Mouse (Mus musculus) C2C12 (cell line): ENCODE measurements around the gene Anks1b. TPM values are rescaled to one million over a fixed set of nuclear protein-coding genes. Genes with fewer than 3 reads are reported as not detected.

Source experiments
- H3K27me3 ChIP-seq: one replicate; pipeline ENCODE4 v1.6.1; 2011; ENCODE audit not compliant: control insufficient read depth, insufficient read depth, insufficient read length
- H3K36me3 ChIP-seq: one replicate; pipeline ENCODE4 v1.6.1; 2011; ENCODE audit not compliant: control insufficient read depth, insufficient read depth
- H3K4me3 ChIP-seq: one replicate; pipeline ENCODE4 v1.5.1; 2011; ENCODE audit warnings: mild to moderate bottlenecking, control low read depth; ENCODE audit not compliant: poor library complexity, insufficient read depth, severe bottlenecking
- H3K79me2 ChIP-seq: one replicate; pipeline ENCODE4 v1.6.1; 2011; ENCODE audit not compliant: control insufficient read depth, insufficient read depth
- H3K79me3 ChIP-seq: one replicate; pipeline ENCODE4 v1.6.1; 2011; ENCODE audit warnings: low read depth, control low read depth
- H3ac ChIP-seq: one replicate; pipeline ENCODE3; 2011; ENCODE audit warnings: low read depth; ENCODE audit not compliant: control insufficient read depth, insufficient read length
- CEBPB ChIP-seq: IDR thresholded peaks from one replicate; pipeline ENCODE4 v1.6.1; 2011; ENCODE audit warnings: low read depth, mild to moderate bottlenecking, control low read depth, moderate library complexity
- CTCF ChIP-seq: IDR thresholded peaks from one replicate; pipeline ENCODE4 v1.5.1; 2011; ENCODE audit not compliant: control insufficient read depth, insufficient read depth, insufficient read length
- FOSL1 ChIP-seq: IDR thresholded peaks from one replicate; pipeline ENCODE4 v1.8.0; 2011; ENCODE audit warnings: mild to moderate bottlenecking, low read length; ENCODE audit not compliant: poor library complexity, insufficient read depth, severe bottlenecking
- MAX ChIP-seq: IDR thresholded peaks from one replicate; pipeline ENCODE4 v1.6.1; 2011; ENCODE audit warnings: mild to moderate bottlenecking, control low read depth
- MYOD1 ChIP-seq: IDR thresholded peaks from one replicate; pipeline ENCODE4 v1.6.1; 2011; ENCODE audit warnings: low read depth; ENCODE audit not compliant: control insufficient read depth, insufficient read length
- MYOG ChIP-seq: IDR thresholded peaks from one replicate; pipeline ENCODE4 v1.6.1; 2011; ENCODE audit not compliant: control insufficient read depth, insufficient read length; ENCODE audit errors: extremely low read depth
- USF1 ChIP-seq: IDR thresholded peaks from one replicate; pipeline ENCODE4 v1.6.1; 2011; ENCODE audit warnings: low read depth, mild to moderate bottlenecking, control low read depth, moderate library complexity
- polyA plus RNA-seq: library from polyadenylated mRNA; unstranded; fragments of >200 nt; fragmentation: generic; extraction: Trizol; gene quantifications from one replicate; pipeline ENCODE4 v1.2.1, GENCODE M21; 2012; ENCODE audit warnings: missing spikeins

The Anks1b gene
- polyA plus RNA-seq, 1 experiment, result 0.27 TPM

DNA sequence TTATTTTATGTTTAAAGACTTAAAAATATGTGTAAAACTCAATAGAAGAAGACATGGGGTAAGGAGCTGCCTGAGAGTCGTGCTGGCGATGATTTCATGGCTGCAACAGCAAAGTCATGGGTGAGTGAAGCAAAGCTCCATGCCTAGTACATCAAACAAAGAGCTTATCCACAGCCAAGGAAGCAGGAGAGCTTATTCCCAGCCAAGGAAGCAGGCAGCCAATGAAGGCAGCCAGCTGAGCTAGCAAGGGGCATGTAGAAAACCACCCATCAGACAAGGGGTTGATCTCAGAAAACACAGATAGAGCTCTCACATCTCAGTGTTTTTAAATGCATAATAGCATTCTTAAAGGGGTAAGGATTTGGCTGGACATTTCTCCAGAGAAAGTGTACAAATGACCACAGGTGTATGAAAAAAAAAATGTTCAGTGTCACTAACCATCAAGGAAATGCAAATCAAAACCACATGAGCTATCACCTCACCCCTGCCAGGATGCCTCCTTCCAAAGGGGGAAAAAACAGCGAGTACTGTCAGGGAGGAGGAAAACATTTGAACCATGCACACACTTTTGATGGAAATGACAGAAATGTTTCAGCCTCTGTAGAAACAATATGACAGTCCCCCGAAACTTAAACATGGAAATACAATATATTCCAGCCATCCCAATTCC is 911.8 kb downstream of the Anks1b start:
- TF ChIP-seq USF1, result no peak
- TF ChIP-seq CEBPB, result no peak
- TF ChIP-seq CTCF, result no peak
- no peak for TF ChIP-seq FOSL1
- TF ChIP-seq MYOD1, result no peak
- no peak for TF ChIP-seq MYOG
- TF ChIP-seq MAX, result no peak
- Histone ChIP-seq H3K27me3 (peaks cover 22% of the 10 kb centered on the region), H3K79me3 (no peaks in the 10 kb centered on the region), H3ac (no peak overlapping the region), H3K36me3 (no peaks in the 10 kb centered on the region), H3K79me2 (no peaks in the 10 kb centered on the region), H3K4me3 (no peak overlapping the region)

DNA sequence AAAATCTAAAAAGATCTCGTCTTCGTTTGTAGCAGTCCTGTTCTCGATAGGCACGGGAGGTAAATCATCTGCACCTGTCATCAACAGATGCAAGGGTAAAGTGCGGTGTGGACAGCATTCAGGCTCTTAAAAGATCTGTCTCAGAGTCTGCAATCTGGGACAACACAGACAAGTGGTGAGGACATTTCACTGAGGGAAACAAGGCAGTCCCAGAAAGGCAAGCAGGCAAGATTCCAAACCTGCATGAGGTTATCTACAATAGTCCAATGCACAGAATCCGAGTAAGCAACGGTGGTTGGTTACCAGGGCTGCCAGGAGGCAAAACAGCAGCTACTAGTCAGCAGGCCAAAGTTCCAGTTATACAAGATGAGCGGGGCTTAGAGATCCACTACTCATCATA is 912.4 kb downstream of the Anks1b start:
- Histone ChIP-seq H3K4me3 (no peak overlapping the region), H3K27me3 (peaks cover 22% of the 10 kb centered on the region), H3K36me3 (no peaks in the 10 kb centered on the region), H3K79me2 (no peaks in the 10 kb centered on the region), H3ac (no peak overlapping the region), H3K79me3 (no peaks in the 10 kb centered on the region)
- TF ChIP-seq MYOD1, result no peak
- TF ChIP-seq CTCF, result no peak

DNA sequence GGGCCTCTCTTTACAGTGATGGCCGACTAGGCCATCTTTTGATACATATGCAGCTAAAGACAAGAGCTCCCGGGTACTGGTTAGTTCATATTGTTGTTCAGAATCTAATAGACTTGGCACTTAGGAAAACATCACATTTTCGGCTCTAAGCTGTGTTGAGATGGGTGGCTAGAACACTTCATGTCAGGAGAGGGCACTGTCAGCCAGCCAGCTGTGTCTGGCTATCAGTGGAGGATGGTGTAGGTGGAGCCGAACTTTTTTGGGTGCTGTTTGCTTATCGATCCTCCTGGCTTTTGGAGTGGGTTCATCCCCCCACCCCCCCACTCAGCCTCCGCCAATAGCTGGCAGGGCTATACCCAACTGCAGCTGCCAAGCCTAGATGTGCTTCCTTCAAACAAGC is 929.8 kb downstream of the Anks1b start:
- no peak overlapping the region for H3K4me3 ChIP-seq
- H3K36me3 ChIP-seq, result no peaks in the 10 kb centered on the region
- TF ChIP-seq CEBPB (no peak), FOSL1 (no peak), MAX (no peak), CTCF (no peak), MYOG (no peak), MYOD1 (no peak), USF1 (no peak)
- no peaks in the 10 kb centered on the region for H3K79me3 ChIP-seq
- peaks cover 9% of the 10 kb centered on the region for H3K27me3 ChIP-seq
- no peak overlapping the region for H3ac ChIP-seq
- H3K79me2 ChIP-seq, result no peaks in the 10 kb centered on the region

- TF ChIP-seq FOSL1 (no peak), CTCF (no peak), USF1 (no peak), CEBPB (no peak), MYOG (no peak), MYOD1 (no peak), MAX (no peak)
- peaks cover 8% of the 10 kb centered on the region for H3K27me3 ChIP-seq
- no peak overlapping the region for H3K4me3 ChIP-seq
- H3K79me2 ChIP-seq, result no peaks in the 10 kb centered on the region
- no peak overlapping the region for H3ac ChIP-seq
- no peaks in the 10 kb centered on the region for H3K79me3 ChIP-seq
- H3K36me3 ChIP-seq, result no peaks in the 10 kb centered on the region
These were observed 931.3 kb downstream of the Anks1b start for GRCm38 (mm10) chr10:90804602-90805095.

DNA sequence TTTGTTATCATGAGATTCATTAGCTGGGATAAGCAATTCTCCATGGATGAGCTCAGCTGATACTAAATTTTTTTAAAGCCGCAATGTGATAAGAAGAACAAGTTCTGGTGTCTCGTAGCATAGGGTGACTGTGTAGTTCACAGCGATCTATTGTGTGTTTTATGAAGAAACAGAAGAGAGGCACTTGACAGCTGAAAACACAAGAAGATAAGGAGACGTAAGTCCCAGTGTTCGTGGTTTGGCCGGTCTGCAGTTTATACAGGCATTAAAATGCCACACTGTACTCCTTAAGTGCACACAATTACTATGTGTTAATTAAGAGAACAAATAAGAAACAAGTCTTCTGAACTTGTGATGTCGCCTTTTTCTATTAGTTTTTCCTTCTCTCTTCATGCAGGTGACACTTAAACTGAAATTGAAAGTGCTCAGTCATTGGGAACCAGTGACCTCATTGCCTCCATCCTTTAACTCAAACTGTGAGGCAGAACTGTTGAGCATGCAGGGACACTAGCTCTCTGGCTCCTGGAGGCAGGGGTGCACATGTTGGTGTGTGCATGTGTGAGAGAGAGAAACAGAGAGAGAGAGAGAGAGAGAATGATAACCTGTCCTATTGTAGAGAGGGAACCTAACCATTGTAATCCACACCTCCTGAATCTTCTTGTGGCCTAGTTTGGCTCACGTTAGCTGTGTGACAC is 935.5 kb downstream of the Anks1b start:
- no peaks in the 10 kb centered on the region for H3K79me3 ChIP-seq
- no peaks in the 10 kb centered on the region for H3K36me3 ChIP-seq
- H3K79me2 ChIP-seq, result no peaks in the 10 kb centered on the region
- H3K4me3 ChIP-seq, result no peak overlapping the region
- TF ChIP-seq CTCF, result no peak
- peak; percentile 96 for TF ChIP-seq MYOD1
- no peak for TF ChIP-seq USF1
- TF ChIP-seq CEBPB, result no peak
- peak overlapping the region; percentile 35 for H3ac ChIP-seq
- no peaks in the 10 kb centered on the region for H3K27me3 ChIP-seq
